Mouse (Mus musculus) brain, embryonic 18.5 days (tissue): ENCODE data around the gene Gm3739.
"Not testable (repeated sequence)": the region's sequence is repeated elsewhere in the genome, so short reads cannot be mapped to it uniquely, and the experiment has no call there.

Experiments used
- DNase-seq: peaks from one replicate; pipeline ENCODE4 v3.0.0-alpha.2; 2012; ENCODE audit warnings: low read depth, low spot score

The Gm3739 gene

DNA sequence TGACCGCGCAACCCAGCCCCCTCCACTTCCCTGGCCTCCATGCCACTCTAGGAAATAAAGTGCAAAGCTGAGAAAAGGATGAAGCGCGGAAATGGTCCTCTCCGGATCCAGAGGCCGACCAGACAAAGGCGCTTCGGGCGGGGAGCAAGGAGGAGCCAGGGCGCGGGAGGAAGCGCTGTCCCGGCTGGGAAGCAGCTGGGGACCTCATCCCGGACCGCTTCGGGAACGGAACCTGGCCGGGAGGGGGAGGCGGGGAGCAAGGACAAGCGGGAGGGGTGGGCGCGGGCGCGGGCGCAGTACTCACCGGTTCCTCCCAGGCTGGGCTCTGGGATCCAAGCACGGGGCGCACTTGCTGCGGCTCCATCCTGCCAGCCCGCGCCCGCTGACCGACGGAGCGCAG is at the start of gene Gm3739:
TSS of gene Gm3739 (minus strand) at position 389 of the 400 bp plus-strand sequence.
- DNase-seq, result not testable (repeated sequence)

- not testable (repeated sequence) for DNase-seq
Observed at GRCm38 (mm10) chr14:7332295-7332694, 17.4 kb upstream of the Gm3739 start, which contains the start of gene Gm5797. Gm5797 (minus strand) TSS chr14:7332395.

GRCm38 (mm10) chr14:7315093-7315492 is 244 bp upstream of the Gm3739 start:
- DNase-seq, result not testable (repeated sequence)

DNA sequence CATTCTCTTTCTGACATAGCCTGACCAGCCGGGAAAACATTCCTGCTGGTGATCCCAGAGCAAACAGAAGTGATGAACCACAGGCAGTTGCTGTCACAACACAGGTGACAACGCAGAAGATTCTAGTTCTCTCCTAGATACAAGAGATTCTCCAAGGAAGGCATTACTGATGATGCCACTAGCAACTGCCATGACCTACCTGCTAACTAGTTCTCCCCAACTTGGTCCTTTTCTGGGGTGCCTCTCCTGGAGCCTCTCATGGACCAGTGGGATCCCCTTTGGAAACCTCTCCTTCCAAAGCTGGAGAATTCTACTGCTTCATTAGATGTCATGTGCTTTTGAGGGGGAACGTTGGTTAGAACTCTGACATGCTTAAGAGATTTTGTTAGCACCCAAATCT is 50.2 kb downstream of the Gm3739 start, which contains the start of gene Gm3727:
TSS of gene Gm3727 (minus strand) at position 101 of the 400 bp plus-strand sequence.
- DNase-seq, result not testable (repeated sequence)
